Mouse (Mus musculus): ENCODE measurements around the gene Kcnk10.

Kcnk10 gene

GRCm38 (mm10) chr12:98443754-98444153 is 134.4 kb downstream of the Kcnk10 start:
- no peak for DNase-seq (ENCODE audit: extremely low read depth, insufficient read length, low spot score)

DNA sequence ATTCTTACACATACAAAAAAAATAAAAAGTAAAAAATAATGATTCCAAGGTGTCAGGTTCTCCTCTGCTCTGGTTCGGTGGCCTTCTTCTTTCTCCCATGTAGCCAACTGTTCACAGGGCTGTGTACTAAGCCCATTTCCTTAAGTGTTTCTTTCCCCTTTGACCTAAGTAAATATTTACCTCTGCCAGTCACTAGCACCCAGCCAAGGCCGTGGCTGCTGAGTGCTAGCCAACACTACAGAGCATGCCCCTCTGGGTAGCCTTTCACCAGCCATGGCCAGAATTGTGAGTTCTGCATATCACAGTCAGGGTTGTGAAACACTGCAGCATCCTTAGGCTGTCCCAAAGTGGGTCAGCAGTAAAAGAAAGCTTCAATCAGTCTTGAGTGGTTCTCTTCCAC is 140.0 kb downstream of the Kcnk10 start:
- no peak for DNase-seq (ENCODE audit: extremely low read depth, insufficient read length, low spot score)

GRCm38 (mm10) chr12:98430683-98431082 is 147.4 kb downstream of the Kcnk10 start:
- DNase-seq (ENCODE audit: extremely low read depth, insufficient read length, low spot score) = no peak

DNA sequence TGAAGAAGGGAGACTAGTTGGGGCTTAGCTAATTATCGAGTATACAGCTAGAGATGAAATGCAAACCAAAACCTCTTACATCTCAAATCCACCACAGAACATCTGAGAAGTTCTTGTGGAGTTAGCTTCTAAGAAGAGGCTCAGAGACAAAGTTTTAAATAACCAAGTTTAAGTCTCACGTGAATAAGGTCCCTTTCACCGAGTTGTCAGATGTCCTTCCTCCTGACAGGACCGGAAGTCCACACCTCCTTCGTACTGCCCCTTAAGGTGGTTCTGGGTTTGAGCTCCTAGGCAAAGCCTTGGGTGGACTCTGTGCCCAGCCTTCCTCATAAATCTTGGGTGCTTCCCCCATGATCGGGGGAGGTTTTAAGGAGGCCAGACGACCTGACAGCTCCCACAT is 156.8 kb downstream of the Kcnk10 start:
- DNase-seq (ENCODE audit: extremely low read depth, insufficient read length, low spot score) = no peak

- DNase-seq (ENCODE audit: extremely low read depth, insufficient read length, low spot score) = no peak
These were observed 158.3 kb downstream of the Kcnk10 start for GRCm38 (mm10) chr12:98419849-98420248.

DNA sequence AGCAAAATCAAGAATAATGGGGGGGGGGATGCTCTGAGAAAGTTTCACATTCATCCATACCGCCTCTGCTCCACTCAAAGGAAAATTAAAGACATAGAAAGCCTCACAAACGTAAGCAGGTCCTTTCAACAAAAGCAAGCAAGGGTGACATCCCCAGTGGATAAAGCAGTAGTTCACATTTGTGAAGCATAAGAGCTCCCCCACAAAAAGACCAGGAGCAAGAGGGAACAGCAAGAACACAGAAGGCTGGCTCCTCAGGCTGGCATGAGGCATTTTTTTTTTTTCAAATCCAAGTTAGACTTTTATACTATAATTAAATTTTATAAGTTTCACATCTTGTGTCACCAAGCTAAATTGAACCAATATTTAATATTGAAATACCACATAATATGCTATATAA is 168.5 kb downstream of the Kcnk10 start:
- DNase-seq (ENCODE audit: extremely low read depth, insufficient read length, low spot score) = peak; percentile 6

GRCm38 (mm10) chr12:98406598-98406997 is 171.5 kb downstream of the Kcnk10 start:
- DNase-seq (ENCODE audit: extremely low read depth, insufficient read length, low spot score) = no peak

- no peak for DNase-seq (ENCODE audit: extremely low read depth, insufficient read length, low spot score)
These were observed 172.0 kb downstream of the Kcnk10 start for GRCm38 (mm10) chr12:98406076-98406475.

- DNase-seq (ENCODE audit: extremely low read depth, insufficient read length, low spot score) = no peak
These were observed 181.5 kb downstream of the Kcnk10 start for GRCm38 (mm10) chr12:98396586-98396985.

GRCm38 (mm10) chr12:98394115-98394514 is 184.0 kb downstream of the Kcnk10 start:
- no peak for DNase-seq (ENCODE audit: extremely low read depth, insufficient read length, low spot score)

DNA sequence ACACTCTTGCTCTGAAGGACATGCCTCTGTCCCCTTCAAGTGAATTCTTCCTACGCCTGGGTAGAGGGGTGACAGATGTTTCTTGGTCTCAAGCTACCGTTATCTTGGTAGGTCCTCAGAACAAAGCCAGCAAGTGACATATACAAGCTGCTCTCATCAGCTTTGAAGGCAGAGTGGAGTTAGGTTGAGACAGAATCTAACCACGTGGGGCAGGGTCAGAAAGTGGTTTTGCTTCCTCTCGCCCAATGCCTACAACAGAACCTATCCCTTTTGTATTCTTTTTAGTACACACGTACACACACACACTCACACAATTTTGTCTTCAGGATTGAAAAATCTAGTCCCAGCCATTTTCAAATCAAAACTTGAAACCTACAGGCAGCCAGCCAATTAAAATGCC is 186.8 kb downstream of the Kcnk10 start:
- no peak for DNase-seq (ENCODE audit: extremely low read depth, insufficient read length, low spot score)

DNA sequence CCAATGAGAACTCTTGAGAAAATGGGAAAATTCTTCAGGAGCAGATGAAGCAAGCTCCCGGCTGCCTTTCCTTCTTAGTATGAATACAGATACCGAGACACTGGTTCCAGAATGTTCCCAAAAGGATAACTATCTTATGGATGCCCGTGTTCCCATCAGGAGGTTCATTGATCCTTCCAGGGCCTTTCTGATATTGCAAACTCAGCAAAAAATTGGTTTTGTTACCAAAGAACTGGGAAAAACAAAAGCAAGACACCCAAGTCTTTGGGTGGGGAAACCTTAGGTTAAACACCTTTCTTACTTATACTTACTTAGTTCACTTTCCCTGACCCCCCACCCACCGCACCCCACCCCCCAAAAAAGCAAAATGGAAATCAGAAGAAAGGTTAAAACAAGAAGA is 188.5 kb downstream of the Kcnk10 start:
- no peak for DNase-seq (ENCODE audit: extremely low read depth, insufficient read length, low spot score)

All from 3134 (cell line).